Mouse (Mus musculus) spleen, embryonic (tissue): ENCODE data around the gene Dlgap4.

Experiments used
- CTCF ChIA-PET: fragments of 350-600 bp; sonication (Branson Sonifier 250); formaldehyde crosslinking; loops from one replicate; lab custom pipeline; 2022; lab: Charles Lee

Dlgap4 gene

GRCm38 (mm10) chr2:156613541-156614257 lies at the start of gene Dlgap4:
Gene Dlgap4 (plus strand): TSS chr2:156613705.
- CTCF ChIA-PET = no interaction called here

GRCm38 (mm10) chr2:156566512-156566911 lies 47.0 kb upstream of the Dlgap4 start:
- CTCF ChIA-PET = interaction anchor here (0.5 kb wide), 2 partner anchors 37 to 1002 kb away, joined by 3 to 4 read pairs; no protein-coding TSS in a partner anchor

- CTCF ChIA-PET = no interaction called here
Measured at GRCm38 (mm10) chr2:156568647-156569046, 44.9 kb upstream of the Dlgap4 start.

GRCm38 (mm10) chr2:156569261-156569660 lies 44.2 kb upstream of the Dlgap4 start:
- CTCF ChIA-PET = no interaction called here

- CTCF ChIA-PET = no interaction called here
Measured at GRCm38 (mm10) chr2:156571521-156571920, 42.0 kb upstream of the Dlgap4 start.

GRCm38 (mm10) chr2:156576850-156577587 lies 36.5 kb upstream of the Dlgap4 start:
- CTCF ChIA-PET = no interaction called here

- CTCF ChIA-PET = no interaction called here
Measured at GRCm38 (mm10) chr2:156580507-156580906, 33.0 kb upstream of the Dlgap4 start.

GRCm38 (mm10) chr2:156581244-156581643 lies 32.3 kb upstream of the Dlgap4 start:
- CTCF ChIA-PET = no interaction called here

- CTCF ChIA-PET = no interaction called here
Measured at GRCm38 (mm10) chr2:156582887-156583286, 30.6 kb upstream of the Dlgap4 start.

- CTCF ChIA-PET = no interaction called here
Measured at GRCm38 (mm10) chr2:156584154-156584796, 29.2 kb upstream of the Dlgap4 start.

- CTCF ChIA-PET = no interaction called here
Measured at GRCm38 (mm10) chr2:156584797-156585471, 28.6 kb upstream of the Dlgap4 start.

- CTCF ChIA-PET = no interaction called here
Measured at GRCm38 (mm10) chr2:156589481-156589880, 24.0 kb upstream of the Dlgap4 start.

- CTCF ChIA-PET = no interaction called here
Measured at GRCm38 (mm10) chr2:156594987-156595490, 18.5 kb upstream of the Dlgap4 start.

- CTCF ChIA-PET = no interaction called here
Measured at GRCm38 (mm10) chr2:156602581-156602980, 10.9 kb upstream of the Dlgap4 start.

- CTCF ChIA-PET = no interaction called here
Measured at GRCm38 (mm10) chr2:156603671-156604070, 9.8 kb upstream of the Dlgap4 start.

GRCm38 (mm10) chr2:156605144-156605543 lies 8.4 kb upstream of the Dlgap4 start:
- CTCF ChIA-PET = no interaction called here

GRCm38 (mm10) chr2:156605971-156606370 lies 7.5 kb upstream of the Dlgap4 start:
- CTCF ChIA-PET = no interaction called here

GRCm38 (mm10) chr2:156613081-156613540 lies 394 bp upstream of the Dlgap4 start:
- CTCF ChIA-PET = no interaction called here

- CTCF ChIA-PET = no interaction called here
Measured at GRCm38 (mm10) chr2:156614258-156614556, 702 bp downstream of the Dlgap4 start.

- CTCF ChIA-PET = no interaction called here
Measured at GRCm38 (mm10) chr2:156614661-156615654, 1.5 kb downstream of the Dlgap4 start.

- CTCF ChIA-PET = no interaction called here
Measured at GRCm38 (mm10) chr2:156616513-156616912, 3.0 kb downstream of the Dlgap4 start.
